ENCODE assay signal across 22 mouse cellular contexts in the genomic region with DNA sequence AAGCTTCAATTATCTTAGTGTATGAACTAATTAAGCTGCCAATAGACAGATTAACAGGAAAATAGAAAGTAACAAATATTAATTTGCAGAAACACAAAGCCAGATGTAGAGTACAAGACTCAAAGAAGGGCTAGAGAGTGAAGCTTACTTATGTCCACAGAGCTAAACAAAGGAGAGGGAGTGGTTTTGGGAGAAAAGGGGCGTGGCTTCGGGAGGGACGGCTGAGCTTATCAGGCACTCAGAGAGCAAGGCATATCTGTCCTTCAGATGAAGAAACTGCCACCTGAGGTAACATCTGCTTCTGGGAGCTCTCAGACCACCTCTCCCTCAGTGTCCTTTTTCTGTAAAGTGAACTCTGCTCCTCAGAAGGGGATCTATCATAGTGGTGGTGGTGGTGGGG.
DNase-seq lines count a peak whose midpoint lies in the region; ATAC-seq and TF ChIP-seq lines count a peak whose summit lies in the region.
"Had no signal": no experiment of that assay in that cellular context is flagged by ENCODE, and none has a peak within 500 bp of the region (broad histone marks: within the 10 kb centered on the region; RNA-seq: fewer than 3 reads in every experiment).

No protein-coding gene starts in this region.

- H3K27ac ChIP-seq in liver, postnatal 0 days (ENCODE audit: low read depth) = no peak overlapping the region
- no peak overlapping the region for H3K27ac ChIP-seq in liver, embryonic 14.5 days
- no peak overlapping the region for H3K27ac ChIP-seq in heart, embryonic 10.5 days
- H3K27ac ChIP-seq in intestine, embryonic 16.5 days (ENCODE audit: low read length) = no peak overlapping the region
- H3K27ac ChIP-seq: embryonic facial prominence, embryonic 15.5 days; heart, embryonic 13.5 days; hindbrain, embryonic 14.5 days; left cerebral cortex, adult 2 months; limb, embryonic 12.5 days; macrophage; midbrain, embryonic 10.5 days had no signal

- H3K4me3 ChIP-seq in liver, postnatal 0 days (ENCODE audit: low read depth, low read length) = no peak overlapping the region
- H3K4me3 ChIP-seq in liver, embryonic 14.5 days (ENCODE audit: insufficient read depth in 1 of 2, low read depth in 2 of 2, low read length in 2 of 2) = no peak overlapping the region
- no peak overlapping the region for H3K4me3 ChIP-seq in heart, embryonic 10.5 days
- H3K4me3 ChIP-seq in intestine, embryonic 16.5 days (ENCODE audit: low read length) = no peak overlapping the region
- H3K4me3 ChIP-seq: embryonic facial prominence, embryonic 15.5 days; heart, embryonic 13.5 days; left cerebral cortex, adult 2 months; limb, embryonic 12.5 days; midbrain, embryonic 10.5 days had no signal

- H3K9me3 ChIP-seq in liver, postnatal 0 days (ENCODE audit: low read length) = no peaks in the 10 kb centered on the region
- H3K9me3 ChIP-seq in liver, embryonic 14.5 days (ENCODE audit: control insufficient read depth, low read length) = no peaks in the 10 kb centered on the region
- H3K9me3 ChIP-seq in heart, embryonic 10.5 days = no peaks in the 10 kb centered on the region
- H3K9me3 ChIP-seq in intestine, embryonic 16.5 days (ENCODE audit: control insufficient read depth, low read length) = no peaks in the 10 kb centered on the region
- H3K9me3 ChIP-seq: embryonic facial prominence, embryonic 15.5 days; heart, embryonic 13.5 days; limb, embryonic 12.5 days; midbrain, embryonic 10.5 days had no signal

- no peak for TF ChIP-seq EP300 in liver, postnatal 0 days (IDR thresholded peaks at IDR 0.05; ENCODE audit: low read depth)
- no peak for TF ChIP-seq EP300 in liver, embryonic 14.5 days (IDR thresholded peaks at IDR 0.05; ENCODE audit: low read depth)

- no peak for ATAC-seq in liver, postnatal 0 days
- no peak for ATAC-seq in liver, embryonic 14.5 days (ENCODE audit: insufficient read depth)
- ATAC-seq in intestine, embryonic 16.5 days = no peak

- 21% methylated on average over 3 of the region's 3 CpGs for WGBS in liver, postnatal 0 days (ENCODE audit: insufficient replicate concordance)
- 7% methylated on average over 3 of the region's 3 CpGs for WGBS in liver, embryonic 14.5 days (ENCODE audit: insufficient replicate concordance)
- WGBS in heart, embryonic 10.5 days = 28% methylated on average over 3 of the region's 3 CpGs
- WGBS in intestine, embryonic 16.5 days = 24% methylated on average over 3 of the region's 3 CpGs

- no peaks in the 10 kb centered on the region for H3K4me1 ChIP-seq in liver, postnatal 0 days (ENCODE audit: insufficient read depth)
- peaks cover 0 to 10% of the 10 kb centered on the region in 2 experiments; a peak in 2 of 4 replicates for H3K4me1 ChIP-seq in liver, embryonic 14.5 days (replicated peaks; ENCODE audit: control insufficient read depth in 2 of 2, insufficient read depth in 2 of 2, low read length in 1 of 2)
- peaks cover 16% of the 10 kb centered on the region for H3K4me1 ChIP-seq in heart, embryonic 10.5 days
- H3K4me1 ChIP-seq in intestine, embryonic 16.5 days (ENCODE audit: control insufficient read depth, insufficient read depth, low read length) = no peaks in the 10 kb centered on the region
- H3K4me1 ChIP-seq: limb, embryonic 12.5 days had no signal

- H3K4me2 ChIP-seq in liver, postnatal 0 days (ENCODE audit: low read depth, low read length) = no peak overlapping the region
- H3K4me2 ChIP-seq in liver, embryonic 14.5 days (ENCODE audit: low read depth) = no peak overlapping the region
- no peak overlapping the region for H3K4me2 ChIP-seq in intestine, embryonic 16.5 days (ENCODE audit: low read depth, low read length)
- H3K4me2 ChIP-seq: embryonic facial prominence, embryonic 15.5 days; heart, embryonic 13.5 days; hindbrain, embryonic 14.5 days; limb, embryonic 12.5 days had no signal

- no peaks in the 10 kb centered on the region for H3K27me3 ChIP-seq in liver, postnatal 0 days (ENCODE audit: insufficient read depth, low read length)
- H3K27me3 ChIP-seq in liver, embryonic 14.5 days (ENCODE audit: control insufficient read depth, insufficient read depth, low read length) = no peaks in the 10 kb centered on the region
- no peaks in the 10 kb centered on the region for H3K27me3 ChIP-seq in heart, embryonic 10.5 days (ENCODE audit: insufficient read depth, poor library complexity, severe bottlenecking)
- H3K27me3 ChIP-seq in intestine, embryonic 16.5 days (replicated peaks; ENCODE audit: control insufficient read depth, insufficient read depth, low read length) = no peaks in the 10 kb centered on the region
- H3K27me3 ChIP-seq: embryonic facial prominence, embryonic 15.5 days; heart, embryonic 13.5 days; limb, embryonic 12.5 days had no signal

- peak; percentile 61 for DNase-seq in liver
- no peak for DNase-seq in liver, postnatal 0 days
- peak; percentile 27 for DNase-seq in MEL-GATA-1-ER (ENCODE audit: extremely low read depth, low read depth)
- peak; percentile 35 for DNase-seq in embryo, embryonic 10 days (ENCODE audit: low spot score)
- DNase-seq in liver, embryonic 14.5 days (ENCODE audit: low read depth in 3 of 3, low spot score in 3 of 3) = peak; percentile 19 to 24 (median 20)
- no peak for DNase-seq in heart, embryonic 10.5 days (ENCODE audit: low spot score)
- no peak for DNase-seq in left cerebral cortex, adult 11 months (ENCODE audit: low spot score)
- DNase-seq: cerebellum, adult 9-10 months; kidney, adult 9 months; kidney, postnatal 25 days; lung, adult 18-20 months; right cerebral cortex, postnatal 14 days; spleen, adult 18-20 months; thymus, postnatal 36 days had no signal

- H3K36me3 ChIP-seq in liver, postnatal 0 days (replicated peaks; ENCODE audit: insufficient read depth, low read length) = no peaks in the 10 kb centered on the region
- no peaks in the 10 kb centered on the region for H3K36me3 ChIP-seq in liver, embryonic 14.5 days (replicated peaks; ENCODE audit: control insufficient read depth, insufficient read depth, low read depth)
- H3K36me3 ChIP-seq in heart, embryonic 10.5 days = no peaks in the 10 kb centered on the region
- H3K36me3 ChIP-seq in intestine, embryonic 16.5 days (ENCODE audit: control insufficient read depth, insufficient read depth, low read length) = no peaks in the 10 kb centered on the region
- H3K36me3 ChIP-seq: embryonic facial prominence, embryonic 15.5 days; heart, embryonic 13.5 days; limb, embryonic 12.5 days; midbrain, embryonic 10.5 days had no signal

- no peak for TF ChIP-seq CTCF in liver, postnatal 0 days (IDR thresholded peaks at IDR 0.05; ENCODE audit: low read depth)
- no peak for TF ChIP-seq CTCF in liver, embryonic 14.5 days (IDR thresholded peaks at IDR 0.05; ENCODE audit: low read depth)

- no peak overlapping the region for H3K9ac ChIP-seq in liver, postnatal 0 days (replicated peaks)
- H3K9ac ChIP-seq in liver, embryonic 14.5 days (replicated peaks) = no peak overlapping the region
- H3K9ac ChIP-seq in intestine, embryonic 16.5 days (ENCODE audit: low read depth, low read length) = no peak overlapping the region
- H3K9ac ChIP-seq: embryonic facial prominence, embryonic 15.5 days; heart, embryonic 13.5 days; hindbrain, embryonic 14.5 days; limb, embryonic 12.5 days had no signal

Comparison
In these comparisons a context has a peak if more than half of its experiments do, and no peak if none do; other contexts are left out.
1. DNase-seq: peak in liver (single experiment), MEL-GATA-1-ER (single experiment), embryo, embryonic 10 days (single experiment) and liver, embryonic 14.5 days (3 of 3); none in liver, postnatal 0 days (single experiment), heart, embryonic 10.5 days (single experiment) and left cerebral cortex, adult 11 months (single experiment).